Mouse (Mus musculus) adrenal gland, postnatal 14 days (tissue): ENCODE measurements around the gene Zfp683. TPM values are rescaled to one million over a fixed set of nuclear protein-coding genes. Genes with fewer than 3 reads are reported as not detected.

ENCODE experiments used
- DNase-seq: peaks from one replicate; pipeline ENCODE4 v3.0.0; 2021; ENCODE audit warnings: mixed read lengths
- total RNA-seq: library from RNA; stranded (reverse); gene quantifications from 2 replicates; pipeline ENCODE4 v1.2.3, GENCODE M21; 2021

Gene Zfp683
- total RNA-seq, 1 experiment from 2014 or later, result not detected

- DNase-seq, result peak; percentile 42
Measured at GRCm38 (mm10) chr4:134052560-134052959, 1.1 kb upstream of the Zfp683 start.

- no peak for DNase-seq
Measured at GRCm38 (mm10) chr4:134058166-134058715, 4.6 kb downstream of the Zfp683 start.

DNA sequence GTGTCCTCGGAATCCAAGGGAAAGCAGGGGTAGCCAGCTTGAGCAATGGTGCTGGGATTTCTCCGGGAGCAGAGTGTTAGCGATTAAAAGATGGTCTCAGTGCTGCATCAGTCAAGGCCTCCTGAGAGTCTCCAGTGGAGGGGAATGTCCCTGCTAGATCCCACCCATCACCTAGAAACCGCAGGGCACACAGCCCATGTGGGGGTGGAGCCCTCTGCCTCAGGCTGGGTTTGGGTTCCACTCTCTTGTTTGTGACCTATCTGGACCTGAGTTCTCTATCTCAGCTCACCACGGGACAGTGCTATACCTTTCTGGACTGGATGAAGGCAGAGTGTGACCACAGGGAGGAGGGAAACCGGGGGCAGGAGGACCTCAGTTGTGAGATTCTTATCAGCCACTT lies 5.3 kb downstream of the Zfp683 start:
- DNase-seq, result no peak

DNA sequence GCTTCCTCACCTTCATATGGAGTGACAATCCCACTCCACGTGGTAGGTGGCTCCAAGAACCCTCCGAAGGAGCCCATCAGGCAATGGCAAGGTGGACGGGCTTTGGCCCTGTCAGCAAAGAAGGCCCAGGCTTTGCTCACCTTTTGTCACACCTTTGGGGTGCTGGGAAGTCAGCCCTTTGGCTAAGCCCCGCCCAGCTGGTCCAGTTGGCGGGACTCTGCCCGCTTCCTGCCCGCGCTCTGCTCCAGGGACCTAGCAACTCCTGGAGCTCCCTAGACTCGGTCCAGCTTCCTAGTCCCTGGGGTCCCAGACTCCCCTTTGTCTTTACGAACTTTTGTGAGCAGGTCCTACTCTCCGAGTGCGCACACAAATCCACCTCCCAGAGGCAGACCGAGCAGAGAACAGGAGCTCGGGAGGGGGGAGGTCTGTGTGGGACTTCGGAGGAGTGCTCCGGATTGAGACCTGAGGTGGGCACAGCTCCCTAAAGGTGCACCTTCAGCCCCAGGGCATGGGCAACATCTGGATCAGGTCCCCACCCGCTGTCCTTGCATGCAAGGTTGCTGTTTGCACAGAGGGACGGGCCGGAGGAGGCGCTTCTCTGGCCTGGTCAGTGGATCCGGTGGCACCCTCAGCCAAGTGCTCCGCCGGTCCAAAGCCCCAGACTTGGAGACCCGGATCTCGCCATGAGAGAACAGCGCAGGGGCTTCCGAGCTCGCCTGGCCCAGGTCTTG lies 6.7 kb downstream of the Zfp683 start, which contains the start of gene Crybg2:
Gene Crybg2 (plus strand): TSS at position 681 of the 731 bp plus-strand sequence.
- no peak for DNase-seq

DNA sequence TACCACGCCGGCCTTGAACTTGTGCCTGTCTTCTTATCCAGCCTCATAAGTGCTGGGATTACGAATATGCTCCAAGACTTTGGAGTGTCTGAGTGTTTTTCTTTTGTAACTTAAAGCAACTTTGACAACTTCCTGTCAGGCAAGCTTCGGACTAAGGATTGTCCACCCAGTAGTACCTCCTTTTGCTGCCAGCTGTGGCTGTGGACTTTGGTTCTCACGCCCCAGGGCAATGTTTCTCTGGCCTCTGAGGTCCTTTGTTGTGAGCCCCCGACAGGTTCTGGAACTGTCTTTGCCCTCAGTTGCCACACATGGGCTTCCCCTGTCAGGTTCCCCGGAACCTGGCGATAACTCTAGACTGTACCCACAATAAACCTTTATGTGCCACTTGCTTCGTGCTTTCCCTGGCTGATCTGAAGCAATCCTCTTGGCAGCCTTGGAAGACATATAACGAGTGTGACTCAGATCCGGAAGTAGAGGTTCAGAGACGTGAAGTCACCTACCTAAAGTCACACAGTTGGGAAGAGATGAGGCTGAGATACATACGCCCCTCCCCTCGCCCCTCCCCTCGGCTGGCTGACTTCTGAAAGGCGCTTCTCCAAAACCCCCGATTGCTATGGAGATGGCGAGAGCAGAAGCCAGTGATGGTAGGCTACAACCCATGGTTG lies 7.7 kb downstream of the Zfp683 start:
- no peak for DNase-seq

GRCm38 (mm10) chr4:134061944-134062446 lies 8.4 kb downstream of the Zfp683 start:
- DNase-seq, result no peak

DNA sequence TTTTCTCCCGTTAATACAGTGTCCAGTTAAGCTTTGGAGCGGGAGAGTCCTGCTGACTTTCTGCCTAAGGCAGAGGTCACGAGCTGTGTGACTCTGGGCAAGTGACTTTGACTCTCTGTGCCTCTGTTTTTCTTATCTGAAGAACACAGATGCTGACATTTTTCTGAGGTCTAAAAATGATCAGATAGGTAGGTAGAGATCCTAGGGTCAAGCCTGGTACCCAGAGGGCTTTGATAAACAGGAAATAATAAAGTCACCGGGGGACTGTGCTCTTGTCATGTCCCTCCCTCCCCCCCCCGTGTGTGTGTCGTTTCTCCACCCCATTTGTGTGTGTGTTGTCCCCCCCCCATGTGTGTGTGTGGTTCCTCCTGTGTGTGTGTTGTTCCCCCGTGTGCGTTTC lies 8.9 kb downstream of the Zfp683 start:
- no peak for DNase-seq

DNA sequence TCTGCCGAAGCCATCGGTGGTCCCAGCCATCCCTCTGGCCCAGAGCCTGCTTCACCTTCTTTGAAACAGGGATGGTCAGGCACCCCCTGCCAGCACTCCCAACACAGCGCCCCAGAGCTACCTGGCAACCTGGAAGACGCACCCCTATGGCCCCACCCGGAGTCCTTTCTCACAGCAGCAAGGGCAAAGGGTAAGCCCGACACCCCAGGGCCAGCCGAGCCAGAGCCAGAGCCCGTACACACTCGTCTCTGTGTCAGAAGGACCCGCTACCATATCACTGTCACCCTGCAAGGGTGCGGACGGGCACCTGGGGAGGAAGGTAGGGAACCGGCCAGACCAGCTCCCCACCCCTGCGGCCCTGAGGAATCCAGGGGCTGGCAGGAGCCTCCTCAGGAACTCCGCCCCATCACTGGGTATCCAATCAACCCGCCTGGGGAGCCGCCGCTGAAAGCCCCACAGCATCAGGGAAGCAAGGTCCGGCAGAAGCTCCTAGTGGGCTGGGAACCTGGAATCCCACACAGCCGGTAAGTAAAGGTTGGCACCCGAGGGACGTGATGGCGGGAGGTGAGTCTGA lies 11.9 kb downstream of the Zfp683 start:
- no peak for DNase-seq

DNA sequence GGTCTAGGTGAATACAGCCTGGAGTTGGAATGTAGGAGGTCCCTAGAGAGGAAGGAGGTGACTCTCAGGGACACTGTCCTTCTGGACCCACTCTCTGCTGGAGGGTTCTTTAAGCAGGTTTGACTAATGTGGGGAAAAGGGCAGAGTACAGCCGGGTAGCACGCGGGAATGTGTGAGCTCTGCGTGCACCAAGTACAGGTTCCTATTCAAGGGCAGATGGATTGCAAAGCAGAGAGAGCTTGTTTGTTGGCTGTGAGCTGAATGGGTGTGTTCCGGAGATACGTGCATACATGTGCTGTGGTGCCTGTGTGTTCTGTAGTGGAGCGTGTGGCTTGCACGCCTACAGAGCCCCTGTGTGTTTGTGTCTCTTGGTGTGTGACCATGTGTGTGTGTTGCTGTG lies 13.7 kb downstream of the Zfp683 start:
- no peak for DNase-seq

DNA sequence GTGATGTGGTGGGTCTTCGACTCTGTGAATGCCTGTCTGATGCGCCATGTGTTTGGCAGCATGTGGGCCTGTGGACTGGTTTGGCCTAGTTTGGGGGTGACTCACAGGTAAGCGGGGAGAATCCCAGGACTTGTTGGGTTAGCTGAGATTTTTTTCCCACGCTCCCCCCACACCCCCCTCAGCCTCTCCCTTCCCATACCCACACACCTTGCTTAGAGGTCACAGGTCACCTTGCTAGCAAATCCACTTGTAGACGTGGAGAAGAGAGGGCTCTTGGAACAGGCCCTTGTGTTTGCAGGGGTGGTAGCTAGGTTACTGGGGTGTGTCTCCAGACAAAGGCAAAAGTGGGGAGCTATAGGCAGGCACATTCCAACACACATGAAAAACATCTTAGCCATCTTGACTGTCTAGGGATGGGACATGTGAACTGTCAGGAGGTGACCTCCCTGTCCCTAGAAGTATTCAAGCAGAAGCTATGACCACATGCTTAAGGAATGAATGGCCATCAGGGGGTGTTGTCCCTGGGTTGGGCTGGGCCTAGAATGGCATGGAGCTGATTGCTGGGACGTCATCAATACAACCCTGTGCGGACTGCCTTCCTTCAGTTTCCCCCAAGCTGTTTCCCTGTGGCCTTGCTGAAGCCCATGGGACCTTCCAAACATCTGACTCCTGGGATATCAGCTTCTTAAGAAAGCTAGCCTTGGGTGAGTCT lies 14.4 kb downstream of the Zfp683 start:
- DNase-seq, result no peak

DNA sequence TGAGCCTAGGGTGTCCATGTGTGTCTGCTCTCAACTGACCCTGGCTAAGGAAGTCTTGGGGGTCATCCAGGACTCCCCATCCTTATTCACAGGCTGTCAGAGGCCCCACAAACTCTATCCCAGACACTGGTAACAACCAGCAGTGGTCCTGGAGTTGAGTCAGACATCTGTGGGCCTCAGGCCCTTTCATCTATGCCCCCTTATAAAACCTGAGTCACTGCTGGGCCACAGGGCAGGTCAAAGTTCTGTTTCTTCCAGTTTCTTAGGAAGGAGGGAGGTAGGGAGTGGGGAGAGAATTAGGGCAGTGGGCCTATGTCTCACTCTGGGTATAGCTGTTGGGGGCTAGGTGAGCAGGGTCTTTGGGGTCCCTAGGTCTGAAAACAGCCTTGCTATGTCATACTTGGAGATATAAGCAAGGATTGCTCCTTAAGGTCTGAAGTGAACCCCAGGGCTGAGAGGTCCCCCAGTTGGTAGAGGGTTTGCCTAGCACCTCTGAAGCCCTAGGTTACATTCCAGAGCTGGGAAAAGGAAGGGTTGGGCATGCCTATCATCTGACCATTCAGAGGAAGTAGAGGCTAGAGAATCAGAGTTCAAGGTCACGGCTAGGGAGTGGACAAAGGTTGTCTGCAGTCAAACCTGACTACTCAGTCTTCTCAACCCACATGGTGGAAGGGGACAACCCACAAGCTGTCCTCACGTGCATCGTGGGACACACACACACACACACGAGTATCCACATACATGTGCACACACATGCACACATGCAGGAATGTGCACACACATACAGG lies 15.3 kb downstream of the Zfp683 start:
- DNase-seq, result no peak

- DNase-seq, result peak; percentile 69
Measured at GRCm38 (mm10) chr4:134078694-134079093, 25.1 kb downstream of the Zfp683 start.

GRCm38 (mm10) chr4:134080674-134081073 lies 27.0 kb downstream of the Zfp683 start:
- no peak for DNase-seq

GRCm38 (mm10) chr4:134081730-134082386 lies 28.2 kb downstream of the Zfp683 start:
- peak; percentile 77 for DNase-seq

GRCm38 (mm10) chr4:134082460-134082859 lies 28.8 kb downstream of the Zfp683 start:
- DNase-seq, result no peak

DNA sequence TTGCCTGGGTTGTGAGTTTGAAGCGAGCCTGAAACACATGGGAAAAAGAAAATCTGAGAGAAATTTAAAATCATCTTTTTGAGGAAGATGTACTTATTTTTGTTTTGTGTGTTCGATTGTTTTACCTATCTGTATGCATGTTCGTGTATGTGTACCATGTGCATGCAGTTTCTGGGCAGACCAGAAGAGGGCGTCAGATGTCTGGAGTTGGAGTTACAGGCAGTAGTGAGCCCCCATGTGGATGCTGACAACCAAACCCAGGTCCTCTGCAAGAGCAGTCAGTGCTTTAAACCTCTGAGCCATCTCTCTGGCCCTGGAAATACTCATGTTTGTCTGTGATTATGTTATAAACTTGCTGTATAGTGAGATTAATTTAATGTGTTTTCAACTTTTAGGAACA lies 31.4 kb downstream of the Zfp683 start:
- DNase-seq, result no peak

GRCm38 (mm10) chr4:134087412-134087811 lies 33.8 kb downstream of the Zfp683 start:
- peak; percentile 63 for DNase-seq

DNA sequence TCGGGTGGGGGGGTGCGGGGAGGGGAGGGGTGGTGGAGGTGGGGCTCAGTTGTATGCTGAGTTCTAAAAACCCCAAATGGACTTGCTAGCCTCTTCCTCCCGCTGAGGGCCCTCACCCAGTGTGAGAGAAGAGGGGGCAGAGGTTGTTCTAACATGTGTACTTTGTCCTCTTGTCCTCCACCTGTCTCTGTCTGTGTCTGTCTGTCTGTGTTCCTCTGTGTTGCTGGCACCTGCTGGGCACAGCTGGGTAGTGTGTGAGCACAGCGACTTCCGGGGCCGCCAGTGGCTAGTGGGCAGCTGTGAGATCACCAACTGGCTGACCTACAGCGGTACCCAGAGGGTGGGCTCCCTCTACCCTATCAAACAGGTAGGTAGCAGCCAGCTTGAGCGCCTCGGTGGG lies 35.4 kb downstream of the Zfp683 start:
- DNase-seq, result no peak

DNA sequence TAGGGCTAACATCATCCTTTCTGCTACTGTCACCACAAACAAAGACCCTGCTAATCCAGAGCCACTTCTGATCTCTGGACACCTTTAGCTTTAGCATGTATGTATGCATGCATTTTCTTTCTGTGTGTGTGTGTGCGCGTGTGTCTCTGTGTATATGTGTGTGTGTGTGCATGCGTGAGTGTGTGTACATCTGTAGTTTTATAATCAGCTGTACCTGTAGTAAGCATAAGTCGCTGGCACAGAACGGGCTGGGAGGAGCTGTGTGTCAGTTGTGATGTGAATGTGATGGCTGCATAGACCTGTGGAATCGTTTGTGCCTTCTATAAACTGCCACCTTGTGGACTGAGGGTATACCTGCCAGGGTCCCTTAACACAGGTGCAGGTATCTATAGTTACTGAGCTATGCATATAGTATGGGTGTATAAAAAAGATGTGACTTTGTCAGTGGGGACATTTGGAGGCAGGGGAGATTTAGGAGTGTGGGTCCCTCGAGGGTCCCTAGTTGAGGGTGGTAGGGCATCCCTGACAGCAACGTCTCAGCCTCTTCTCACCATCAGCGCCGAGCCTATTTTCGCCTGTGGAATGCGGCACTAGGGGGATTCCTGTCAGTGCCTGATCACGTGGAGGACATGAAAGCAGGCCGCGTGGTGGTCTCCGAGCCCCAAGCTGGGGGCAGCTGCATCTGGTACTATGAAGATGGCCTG lies 37.0 kb downstream of the Zfp683 start:
- DNase-seq, result no peak

- no peak for DNase-seq
Measured at GRCm38 (mm10) chr4:134091225-134091529, 37.5 kb downstream of the Zfp683 start.
